Comparison of ENCODE assay signal across 9 mouse cellular contexts in genomic region chr6:127105107-127105506, GRCm38 (mm10). TPM values are rescaled to one million over a fixed set of nuclear protein-coding genes. Genes with fewer than 3 reads are reported as not detected.
DNase-seq lines count a peak whose midpoint lies in the region; ATAC-seq and TF ChIP-seq lines count a peak whose summit lies in the region.
"Had no signal": no experiment of that assay in that cellular context is flagged by ENCODE, and none has a peak within 500 bp of the region (broad histone marks: within the 10 kb centered on the region; RNA-seq: fewer than 3 reads in every experiment).

No protein-coding gene starts in this region.

- H3K9me3 ChIP-seq in hindbrain, embryonic 10.5 days = no peaks in the 10 kb centered on the region
- no peaks in the 10 kb centered on the region for H3K9me3 ChIP-seq in hindbrain, embryonic 12.5 days (replicated peaks)
- H3K9me3 ChIP-seq in stomach, postnatal 0 days (ENCODE audit: control insufficient read depth, low read length) = no peaks in the 10 kb centered on the region

- H3K4me3 ChIP-seq in hindbrain, embryonic 10.5 days = no peak overlapping the region
- H3K4me3 ChIP-seq in hindbrain, embryonic 12.5 days = no peak overlapping the region
- H3K4me3 ChIP-seq in testis, adult 2 months (ENCODE audit: control insufficient read depth, low read depth, low read length) = no peak overlapping the region
- no peak overlapping the region for H3K4me3 ChIP-seq in brown adipose tissue, adult 24 weeks (ENCODE audit: insufficient read depth, low read depth, low read length)
- no peak overlapping the region for H3K4me3 ChIP-seq in stomach, postnatal 0 days (ENCODE audit: low read depth, low read length)

- no peak for ATAC-seq in hindbrain, embryonic 12.5 days (ENCODE audit: low FRiP score)
- ATAC-seq in stomach, postnatal 0 days (ENCODE audit: low FRiP score, low TSS enrichment) = no peak

- TF ChIP-seq CTCF in testis, adult 2 months (IDR thresholded peaks at IDR 0.05; ENCODE audit: control insufficient read depth, insufficient read depth, insufficient replicate concordance, low read depth, low read length) = peak; percentile 49; the same call in 1 of the 2 replicates
- peak; percentile 72 for TF ChIP-seq CTCF in stomach, postnatal 0 days (IDR thresholded peaks at IDR 0.05; ENCODE audit: low read depth)

- peaks cover 32% of the 10 kb centered on the region for H3K36me3 ChIP-seq in hindbrain, embryonic 10.5 days
- peaks cover 10% of the 10 kb centered on the region for H3K36me3 ChIP-seq in hindbrain, embryonic 12.5 days
- no peaks in the 10 kb centered on the region; the same call in 1 of the 2 replicates for H3K36me3 ChIP-seq in testis, adult 2 months (ENCODE audit: control insufficient read depth, insufficient read depth, low read length)
- H3K36me3 ChIP-seq in stomach, postnatal 0 days (ENCODE audit: control insufficient read depth, insufficient read depth, low read length) = no peaks in the 10 kb centered on the region

- WGBS in hindbrain, embryonic 10.5 days = 67% methylated on average over 6 of the region's 6 CpGs
- 70% methylated on average over 6 of the region's 6 CpGs for WGBS in hindbrain, embryonic 12.5 days
- 69% methylated on average over 6 of the region's 6 CpGs for WGBS in stomach, postnatal 0 days

- H3K27me3 ChIP-seq in hindbrain, embryonic 10.5 days (ENCODE audit: insufficient read depth, poor library complexity, severe bottlenecking) = no peaks in the 10 kb centered on the region
- H3K27me3 ChIP-seq in hindbrain, embryonic 12.5 days = no peaks in the 10 kb centered on the region
- H3K27me3 ChIP-seq in testis, adult 2 months (ENCODE audit: control insufficient read depth, insufficient read depth, low read length) = no peaks in the 10 kb centered on the region
- no peaks in the 10 kb centered on the region for H3K27me3 ChIP-seq in stomach, postnatal 0 days (ENCODE audit: control insufficient read depth, insufficient read depth, low read length)

- no peak for TF ChIP-seq POLR2A in testis, adult 2 months (IDR thresholded peaks at IDR 0.05; ENCODE audit: control insufficient read depth, low read depth, low read length)

- intact Hi-C loops in left cerebral cortex, postnatal 25 days (cut with DNase I) = no loop called here

- DNase-seq in hindbrain, embryonic 10.5 days (ENCODE audit: low spot score) = peak; percentile 52
- no peak for DNase-seq in testis, postnatal 14 days (ENCODE audit: low spot score)
- peak; percentile 14 to 38 for DNase-seq in left cerebral cortex, postnatal 25 days (ENCODE audit: low spot score in 2 of 2)
- peak; percentile 42 for DNase-seq in stomach, postnatal 0 days (ENCODE audit: low spot score)
- DNase-seq in ovary, postnatal 10 days (ENCODE audit: low spot score) = no peak

- TF ChIP-seq EP300 in stomach, postnatal 0 days (optimal IDR thresholded peaks at IDR 0.05) = no peak

- H3K9ac ChIP-seq in hindbrain, embryonic 12.5 days = no peak overlapping the region
- H3K9ac ChIP-seq in stomach, postnatal 0 days (ENCODE audit: low read length) = no peak overlapping the region

- H3K4me2 ChIP-seq in hindbrain, embryonic 12.5 days (replicated peaks) = no peak overlapping the region
- H3K4me2 ChIP-seq in stomach, postnatal 0 days (replicated peaks; ENCODE audit: low read depth) = no peak overlapping the region

- no peak overlapping the region for H3K27ac ChIP-seq in hindbrain, embryonic 10.5 days
- no peak overlapping the region for H3K27ac ChIP-seq in hindbrain, embryonic 12.5 days
- no peak overlapping the region for H3K27ac ChIP-seq in testis, adult 2 months (ENCODE audit: control insufficient read depth, insufficient read depth, low read depth, low read length)
- peak overlapping the region; percentile 62; the same call in 1 of the 2 replicates for H3K27ac ChIP-seq in brown adipose tissue, adult 24 weeks (replicated peaks; ENCODE audit: low read depth, low read length)
- H3K27ac ChIP-seq in stomach, postnatal 0 days (replicated peaks) = no peak overlapping the region

- peaks cover 10% of the 10 kb centered on the region for H3K4me1 ChIP-seq in hindbrain, embryonic 10.5 days (replicated peaks)
- H3K4me1 ChIP-seq in hindbrain, embryonic 12.5 days = peaks cover 8% of the 10 kb centered on the region
- peaks cover 6% of the 10 kb centered on the region for H3K4me1 ChIP-seq in testis, adult 2 months (ENCODE audit: control insufficient read depth, insufficient read depth, low read length)
- peaks cover 2% of the 10 kb centered on the region for H3K4me1 ChIP-seq in brown adipose tissue, adult 24 weeks (ENCODE audit: control insufficient read depth, insufficient read depth, insufficient read length, low read length)
- no peaks in the 10 kb centered on the region for H3K4me1 ChIP-seq in stomach, postnatal 0 days (replicated peaks; ENCODE audit: control insufficient read depth, insufficient read depth)

RNA-seq across cellular contexts. Expression of gene Tigar, which starts 4.2 kb away (rescaled TPM):
- 6.9 and 7.4 TPM in 2 replicates for polyA plus RNA-seq in hindbrain, embryonic 10.5 days (2016; fragmentation: Nextera tagmentation; extraction: Ambion mirVana)
- 8.3 and 9.5 TPM in 2 replicates for polyA plus RNA-seq in hindbrain, embryonic 12.5 days (2016; fragmentation: Nextera tagmentation; extraction: Ambion mirVana)
- 5.6 and 6.7 TPM in 2 replicates for polyA plus RNA-seq in testis, adult 2 months (2012; rRNA removed)
- 12.9 and 14.6 TPM in 2 replicates for polyA plus RNA-seq in brown adipose tissue, adult 24 weeks (2012; ENCODE audit: insufficient read depth, insufficient read length, missing spikeins)
- 10 to 100 TPM; 23.6 to 25.9 TPM for total RNA-seq in left cerebral cortex, postnatal 25 days (2021)
- polyA plus RNA-seq in stomach, postnatal 0 days (2015; fragmentation: Nextera tagmentation; extraction: Ambion mirVana) = 4.1 and 5.2 TPM in 2 replicates

RNA-seq across cellular contexts. Expression of gene Fgf23, which starts 32.4 kb away (rescaled TPM):
- 0.08 and 0.11 TPM in 2 replicates for polyA plus RNA-seq in hindbrain, embryonic 10.5 days (2016; fragmentation: Nextera tagmentation; extraction: Ambion mirVana)
- not detected in 2 replicates for polyA plus RNA-seq in hindbrain, embryonic 12.5 days (2016; fragmentation: Nextera tagmentation; extraction: Ambion mirVana)
- 0.11 TPM in 1 of 2 replicates, not detected in the other for polyA plus RNA-seq in testis, adult 2 months (2012; rRNA removed)
- not detected in 2 replicates for polyA plus RNA-seq in brown adipose tissue, adult 24 weeks (2012; ENCODE audit: insufficient read depth, insufficient read length, missing spikeins)
- under 1 TPM; 0.32 to 0.71 TPM for total RNA-seq in left cerebral cortex, postnatal 25 days (2021)
- polyA plus RNA-seq in stomach, postnatal 0 days (2015; fragmentation: Nextera tagmentation; extraction: Ambion mirVana) = not detected in 2 replicates
- polyA plus RNA-seq: embryonic facial prominence, embryonic 14.5 days had no signal

RNA-seq across cellular contexts. Expression of gene Ccnd2, which starts 46.9 kb away (rescaled TPM):
- 865 and 1,523 TPM in 2 replicates for polyA plus RNA-seq in hindbrain, embryonic 10.5 days (2016; fragmentation: Nextera tagmentation; extraction: Ambion mirVana)
- 565 and 605 TPM in 2 replicates for polyA plus RNA-seq in hindbrain, embryonic 12.5 days (2016; fragmentation: Nextera tagmentation; extraction: Ambion mirVana)
- 4.0 and 4.3 TPM in 2 replicates for polyA plus RNA-seq in testis, adult 2 months (2012; rRNA removed)
- polyA plus RNA-seq in brown adipose tissue, adult 24 weeks (2012; ENCODE audit: insufficient read depth, insufficient read length, missing spikeins) = 12.2 and 44.0 TPM in 2 replicates
- 10 to 100 TPM; 97.7 to 97.9 TPM for total RNA-seq in left cerebral cortex, postnatal 25 days (2021)
- 433 and 478 TPM in 2 replicates for polyA plus RNA-seq in stomach, postnatal 0 days (2015; fragmentation: Nextera tagmentation; extraction: Ambion mirVana)

Comparison
In these comparisons a context has a peak if more than half of its experiments do, and no peak if none do; other contexts are left out.
1. DNase-seq: peak in hindbrain, embryonic 10.5 days (single experiment), left cerebral cortex, postnatal 25 days (2 of 2) and stomach, postnatal 0 days (single experiment); none in testis, postnatal 14 days (single experiment) and ovary, postnatal 10 days (single experiment).